Mouse (Mus musculus): ENCODE measurements around the gene Npas3. TPM values are rescaled to one million over a fixed set of nuclear protein-coding genes. Genes with fewer than 3 reads are reported as not detected.
A peak's percentile ranks its signal among the peaks of the same experiment; 100 is the strongest.

Npas3 gene
- polyA plus RNA-seq, 1 experiment from 2014 or later = 1.8 TPM

DNA sequence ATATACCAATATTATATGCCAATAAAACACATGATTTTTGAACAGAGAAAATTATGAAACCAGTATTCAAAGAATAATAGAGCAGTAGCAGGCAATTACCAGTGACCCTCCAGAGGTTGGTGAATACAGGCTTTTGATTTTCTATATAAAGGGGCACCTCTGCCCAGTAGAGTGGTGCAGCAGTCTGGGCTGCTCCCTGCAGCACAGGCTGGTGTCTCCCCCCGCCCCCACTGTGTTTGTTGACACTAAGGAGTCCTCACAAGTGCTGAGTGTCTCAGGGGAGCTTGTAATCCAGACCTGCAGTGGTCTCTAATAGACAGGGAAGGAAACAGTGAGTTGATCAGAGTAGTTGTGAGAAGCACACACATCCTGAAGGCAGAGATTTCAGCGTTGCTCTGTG lies 68.2 kb downstream of the Npas3 start:
- no peak overlapping the region for H3K4me3 ChIP-seq
- H3K9me3 ChIP-seq = no peaks in the 10 kb centered on the region
- WGBS = 26% methylated on average over 2 of the region's 2 CpGs
- peak; percentile 35 for DNase-seq (ENCODE audit: low spot score)
- no peaks in the 10 kb centered on the region for H3K27me3 ChIP-seq (ENCODE audit: insufficient read depth, poor library complexity, severe bottlenecking)
- H3K4me1 ChIP-seq = peaks cover 4% of the 10 kb centered on the region; the same call in 1 of the 2 replicates
- no peaks in the 10 kb centered on the region for H3K36me3 ChIP-seq
- H3K27ac ChIP-seq = no peak overlapping the region

DNA sequence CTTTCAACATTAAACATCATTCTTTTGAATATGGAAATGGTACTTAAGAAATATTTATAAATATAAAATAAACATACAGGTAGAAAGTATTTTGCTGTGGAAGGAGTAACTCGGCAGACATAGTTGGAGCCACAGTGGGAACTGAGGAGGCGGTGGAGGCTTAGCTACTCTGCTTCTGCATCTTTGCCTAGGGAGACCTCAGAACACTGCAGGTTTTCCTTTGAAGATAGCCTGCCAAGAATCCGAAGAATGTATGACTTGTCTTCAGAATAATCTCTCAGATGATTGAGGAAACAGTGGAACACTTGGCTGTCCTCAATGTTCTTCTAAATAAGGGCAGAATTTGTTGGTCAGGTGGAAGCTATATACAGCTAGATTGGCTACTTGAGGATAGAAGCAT lies 69.3 kb downstream of the Npas3 start:
- H3K27me3 ChIP-seq (ENCODE audit: insufficient read depth, poor library complexity, severe bottlenecking) = no peaks in the 10 kb centered on the region
- WGBS = 43% methylated on average over 3 of the region's 3 CpGs
- DNase-seq (ENCODE audit: low spot score) = peak; percentile 63
- H3K36me3 ChIP-seq = no peaks in the 10 kb centered on the region
- H3K4me1 ChIP-seq = peaks cover 4% of the 10 kb centered on the region; the same call in 1 of the 2 replicates
- no peak overlapping the region for H3K27ac ChIP-seq
- H3K4me3 ChIP-seq = no peak overlapping the region
- no peaks in the 10 kb centered on the region for H3K9me3 ChIP-seq

DNA sequence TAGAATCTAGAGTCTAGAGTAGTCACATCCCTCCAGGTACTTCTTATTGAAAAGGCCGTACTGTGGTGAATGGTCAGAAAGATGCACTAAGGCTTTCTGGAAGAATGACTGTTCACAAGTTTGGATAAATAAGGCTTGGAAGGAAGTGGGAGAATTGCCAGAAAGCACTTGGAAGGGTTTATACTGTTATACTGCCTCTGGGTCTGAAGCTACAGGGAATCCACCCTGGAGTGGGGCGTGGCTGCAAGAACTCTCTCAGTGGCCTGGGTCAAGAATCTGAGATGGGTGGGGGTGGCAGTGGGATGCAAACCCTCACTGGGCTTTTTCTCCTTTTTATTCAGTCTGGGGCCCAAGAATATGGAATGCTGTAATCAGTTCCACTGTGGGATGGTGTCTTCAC lies 72.0 kb downstream of the Npas3 start:
- Histone ChIP-seq H3K27me3 (ENCODE audit: insufficient read depth, poor library complexity, severe bottlenecking) (no peaks in the 10 kb centered on the region), H3K4me1 (peaks cover 4% of the 10 kb centered on the region; the same call in 1 of the 2 replicates), H3K4me3 (no peak overlapping the region), H3K27ac (no peak overlapping the region), H3K9me3 (no peaks in the 10 kb centered on the region), H3K36me3 (no peaks in the 10 kb centered on the region)
- no peak for DNase-seq (ENCODE audit: low spot score)
- WGBS = 86% methylated on average over 2 of the region's 2 CpGs

DNA sequence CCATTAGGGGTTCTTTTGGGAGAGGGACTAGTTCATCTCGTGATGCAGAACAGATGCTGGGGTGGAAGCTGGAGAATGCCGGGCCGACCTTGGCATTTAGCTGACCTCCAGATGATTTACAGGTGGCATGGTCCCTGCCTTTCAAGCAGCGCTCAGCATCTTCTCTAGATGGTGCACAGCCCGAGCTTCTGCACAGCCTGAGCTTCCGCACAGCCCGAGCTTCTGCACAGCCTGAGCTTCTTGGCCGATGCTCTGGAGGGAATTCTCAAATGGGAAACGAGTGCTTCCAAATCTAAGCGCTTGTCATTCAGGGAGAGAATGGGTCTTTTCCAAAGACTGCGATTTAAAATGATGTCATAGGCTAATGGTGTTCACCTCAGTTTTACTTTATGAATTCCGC lies 72.5 kb downstream of the Npas3 start:
- H3K4me3 ChIP-seq = no peak overlapping the region
- 78% methylated on average over 12 of the region's 12 CpGs for WGBS
- no peaks in the 10 kb centered on the region for H3K27me3 ChIP-seq (ENCODE audit: insufficient read depth, poor library complexity, severe bottlenecking)
- no peaks in the 10 kb centered on the region for H3K9me3 ChIP-seq
- H3K36me3 ChIP-seq = no peaks in the 10 kb centered on the region
- no peak for DNase-seq (ENCODE audit: low spot score)
- H3K4me1 ChIP-seq = peaks cover 4% of the 10 kb centered on the region; the same call in 1 of the 2 replicates
- no peak overlapping the region for H3K27ac ChIP-seq

DNA sequence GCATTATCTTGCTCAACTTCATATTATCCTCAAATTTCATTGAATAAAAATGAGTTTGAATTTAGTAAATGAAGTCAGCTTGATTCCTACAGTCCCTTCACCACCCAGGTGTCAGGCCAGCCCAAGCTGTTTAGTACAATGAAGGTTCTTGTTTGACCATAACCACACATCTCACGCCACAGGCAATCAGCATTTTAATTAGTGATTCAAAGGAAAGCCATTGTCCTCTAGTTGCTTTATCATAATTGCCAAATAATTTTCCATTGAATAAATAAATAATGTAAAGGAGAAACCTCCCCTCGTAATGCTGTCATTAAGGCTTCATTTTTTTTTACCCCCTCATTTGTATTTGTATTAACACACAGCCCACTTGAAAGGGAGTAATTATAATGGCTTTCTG lies 73.5 kb downstream of the Npas3 start:
- Histone ChIP-seq H3K27me3 (ENCODE audit: insufficient read depth, poor library complexity, severe bottlenecking) (no peaks in the 10 kb centered on the region), H3K36me3 (no peaks in the 10 kb centered on the region), H3K27ac (no peak overlapping the region), H3K9me3 (no peaks in the 10 kb centered on the region), H3K4me3 (no peak overlapping the region), H3K4me1 (peaks cover under 1% of the 10 kb centered on the region; the same call in 1 of the 2 replicates)
- WGBS = 78% methylated on average over 2 of the region's 2 CpGs
- no peak for DNase-seq (ENCODE audit: low spot score)

DNA sequence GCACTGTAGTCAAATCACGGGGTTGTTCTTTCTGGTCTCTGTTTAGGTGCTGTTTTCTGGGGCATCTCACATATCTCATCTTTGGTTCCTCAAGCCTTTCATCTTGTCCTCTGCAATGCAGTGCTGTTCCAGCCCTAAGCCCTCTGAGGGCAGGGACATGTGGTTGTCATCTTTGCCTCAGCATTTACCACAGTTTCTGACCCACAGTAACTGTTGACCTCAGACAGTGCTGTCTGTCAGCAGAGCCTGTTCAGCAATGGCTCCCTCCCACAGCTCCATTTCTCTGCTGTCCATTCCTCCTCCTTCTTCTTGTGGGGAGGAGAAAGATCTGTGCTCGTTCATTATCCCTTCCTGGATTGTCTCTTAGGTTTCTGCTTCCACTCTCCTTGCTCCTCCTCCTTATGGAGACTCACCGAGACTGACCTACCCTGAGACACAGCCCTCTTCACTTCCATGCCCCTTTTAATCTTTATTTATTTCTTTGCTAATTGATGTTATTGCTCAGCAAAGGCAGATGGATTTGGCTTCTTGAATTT lies 79.2 kb downstream of the Npas3 start:
- no peaks in the 10 kb centered on the region for H3K9me3 ChIP-seq
- no peak overlapping the region for H3K4me3 ChIP-seq
- H3K4me1 ChIP-seq = peaks cover 12% of the 10 kb centered on the region
- no peak overlapping the region for H3K27ac ChIP-seq
- no peaks in the 10 kb centered on the region for H3K27me3 ChIP-seq (ENCODE audit: insufficient read depth, poor library complexity, severe bottlenecking)
- no peak for DNase-seq (ENCODE audit: low spot score)
- WGBS = 35% methylated on average over 3 of the region's 3 CpGs
- H3K36me3 ChIP-seq = no peaks in the 10 kb centered on the region

DNA sequence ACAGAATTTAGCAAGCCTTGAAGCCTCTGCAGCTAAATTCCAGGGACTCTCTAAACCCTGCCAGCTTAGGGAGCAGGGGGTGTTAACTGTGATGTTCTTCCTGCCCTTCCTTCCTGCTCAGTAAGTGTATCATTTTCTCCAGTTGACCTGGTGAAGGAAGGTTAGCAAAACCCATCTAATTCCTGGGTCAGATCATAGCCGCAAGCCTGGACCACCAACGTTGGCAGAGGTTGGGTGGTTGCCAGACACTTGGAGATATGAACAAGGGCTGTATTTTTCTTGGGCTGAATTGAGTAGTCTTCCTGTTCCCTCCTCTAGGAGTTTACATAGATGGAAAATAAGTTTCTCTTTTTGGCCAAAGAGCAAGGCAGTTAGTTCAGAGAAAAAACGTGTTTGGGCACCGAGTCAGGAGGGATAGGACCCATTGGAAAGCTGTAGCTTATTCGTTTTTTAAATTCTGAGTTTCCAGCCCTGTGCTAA lies 79.8 kb downstream of the Npas3 start:
- H3K4me3 ChIP-seq = no peak overlapping the region
- H3K27ac ChIP-seq = no peak overlapping the region
- H3K36me3 ChIP-seq = no peaks in the 10 kb centered on the region
- no peaks in the 10 kb centered on the region for H3K27me3 ChIP-seq (ENCODE audit: insufficient read depth, poor library complexity, severe bottlenecking)
- DNase-seq (ENCODE audit: low spot score) = peak; percentile 77
- peaks cover 12% of the 10 kb centered on the region for H3K4me1 ChIP-seq
- WGBS = 35% methylated on average over 5 of the region's 5 CpGs
- no peaks in the 10 kb centered on the region for H3K9me3 ChIP-seq

GRCm38 (mm10) chr12:53330141-53330540 lies 81.7 kb downstream of the Npas3 start:
- H3K27ac ChIP-seq = no peak overlapping the region
- H3K4me1 ChIP-seq = peaks cover 12% of the 10 kb centered on the region
- no peaks in the 10 kb centered on the region for H3K36me3 ChIP-seq
- H3K9me3 ChIP-seq = no peaks in the 10 kb centered on the region
- 81% methylated on average over 6 of the region's 6 CpGs for WGBS
- no peak overlapping the region for H3K4me3 ChIP-seq
- no peak for DNase-seq (ENCODE audit: low spot score)
- H3K27me3 ChIP-seq (ENCODE audit: insufficient read depth, poor library complexity, severe bottlenecking) = no peaks in the 10 kb centered on the region

DNA sequence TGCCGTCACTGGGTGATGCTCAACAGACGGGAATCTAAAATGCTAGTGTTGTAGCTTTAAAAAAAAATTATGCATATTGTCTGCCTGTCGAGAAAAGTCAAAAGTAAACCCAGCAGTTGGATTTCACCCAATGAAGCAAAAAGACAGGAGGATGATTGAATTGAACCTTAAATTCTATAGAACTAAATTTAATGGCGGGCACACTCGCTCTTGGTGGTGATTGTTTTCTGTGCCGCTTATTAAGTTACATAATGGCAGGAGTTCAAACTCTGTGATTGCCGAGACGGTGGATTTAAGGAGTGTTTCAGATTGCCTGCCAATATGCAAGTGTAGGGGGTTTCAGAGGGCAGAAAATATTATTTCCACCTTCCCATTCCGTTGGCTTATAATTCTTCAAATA lies 82.9 kb downstream of the Npas3 start:
- 86% methylated on average over 9 of the region's 9 CpGs for WGBS
- peaks cover 12% of the 10 kb centered on the region for H3K4me1 ChIP-seq
- no peak overlapping the region for H3K27ac ChIP-seq
- H3K9me3 ChIP-seq = no peaks in the 10 kb centered on the region
- no peaks in the 10 kb centered on the region for H3K36me3 ChIP-seq
- H3K4me3 ChIP-seq = no peak overlapping the region
- no peaks in the 10 kb centered on the region for H3K27me3 ChIP-seq (ENCODE audit: insufficient read depth, poor library complexity, severe bottlenecking)
- no peak for DNase-seq (ENCODE audit: low spot score)

DNA sequence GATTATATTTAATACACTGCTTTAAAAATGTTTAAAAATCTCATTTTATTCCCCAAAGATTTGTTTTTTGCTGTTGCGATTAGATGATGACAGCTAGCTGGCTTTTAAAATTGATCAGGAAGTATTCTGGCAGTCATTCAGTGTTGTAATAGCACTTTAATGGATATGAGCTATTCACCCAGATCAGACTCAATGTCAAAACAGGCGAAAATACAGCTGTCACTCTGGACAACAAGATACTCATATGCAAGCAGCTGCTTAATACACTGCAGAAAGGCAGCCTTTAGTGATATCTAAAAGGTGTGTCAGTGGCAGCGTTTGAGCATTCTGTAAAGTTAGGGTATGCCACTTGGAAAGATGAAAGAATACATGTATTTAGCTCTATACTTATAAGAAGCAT lies 83.3 kb downstream of the Npas3 start:
- 76% methylated on average over 3 of the region's 3 CpGs for WGBS
- DNase-seq (ENCODE audit: low spot score) = no peak
- no peak overlapping the region for H3K4me3 ChIP-seq
- no peaks in the 10 kb centered on the region for H3K36me3 ChIP-seq
- H3K9me3 ChIP-seq = no peaks in the 10 kb centered on the region
- H3K27me3 ChIP-seq (ENCODE audit: insufficient read depth, poor library complexity, severe bottlenecking) = no peaks in the 10 kb centered on the region
- H3K27ac ChIP-seq = no peak overlapping the region
- peaks cover 12% of the 10 kb centered on the region for H3K4me1 ChIP-seq

GRCm38 (mm10) chr12:53333251-53333650 lies 84.8 kb downstream of the Npas3 start:
- no peaks in the 10 kb centered on the region for H3K27me3 ChIP-seq (ENCODE audit: insufficient read depth, poor library complexity, severe bottlenecking)
- WGBS = 64% methylated on average over 2 of the region's 2 CpGs
- no peak overlapping the region for H3K27ac ChIP-seq
- DNase-seq (ENCODE audit: low spot score) = no peak
- H3K4me3 ChIP-seq = no peak overlapping the region
- H3K9me3 ChIP-seq = no peaks in the 10 kb centered on the region
- H3K4me1 ChIP-seq = peaks cover 5% of the 10 kb centered on the region; the same call in 1 of the 2 replicates
- H3K36me3 ChIP-seq = no peaks in the 10 kb centered on the region

GRCm38 (mm10) chr12:53338349-53338948 lies 90.0 kb downstream of the Npas3 start:
- Histone ChIP-seq H3K36me3 (no peaks in the 10 kb centered on the region), H3K27ac (no peak overlapping the region), H3K9me3 (no peaks in the 10 kb centered on the region), H3K4me3 (no peak overlapping the region), H3K27me3 (ENCODE audit: insufficient read depth, poor library complexity, severe bottlenecking) (no peaks in the 10 kb centered on the region), H3K4me1 (peaks cover 7% of the 10 kb centered on the region; the same call in 1 of the 2 replicates)
- 59% methylated on average over 14 of the region's 14 CpGs for WGBS
- DNase-seq (ENCODE audit: low spot score) = no peak

GRCm38 (mm10) chr12:53342741-53343140 lies 94.3 kb downstream of the Npas3 start:
- WGBS = 75% methylated on average over 9 of the region's 9 CpGs
- H3K4me1 ChIP-seq = peaks cover 7% of the 10 kb centered on the region; the same call in 1 of the 2 replicates
- H3K4me3 ChIP-seq = no peak overlapping the region
- H3K9me3 ChIP-seq = no peaks in the 10 kb centered on the region
- H3K27me3 ChIP-seq (ENCODE audit: insufficient read depth, poor library complexity, severe bottlenecking) = no peaks in the 10 kb centered on the region
- no peaks in the 10 kb centered on the region for H3K36me3 ChIP-seq
- DNase-seq (ENCODE audit: low spot score) = no peak
- H3K27ac ChIP-seq = no peak overlapping the region

GRCm38 (mm10) chr12:53351860-53352259 lies 103.4 kb downstream of the Npas3 start:
- Histone ChIP-seq H3K4me3 (no peak overlapping the region), H3K36me3 (no peaks in the 10 kb centered on the region), H3K4me1 (no peaks in the 10 kb centered on the region), H3K27me3 (ENCODE audit: insufficient read depth, poor library complexity, severe bottlenecking) (no peaks in the 10 kb centered on the region), H3K27ac (no peak overlapping the region), H3K9me3 (no peaks in the 10 kb centered on the region)
- DNase-seq (ENCODE audit: low spot score) = no peak
- 84% methylated on average over 7 of the region's 7 CpGs for whole genome bisulfite sequencing
